Mouse (Mus musculus) urinary bladder, postnatal 14 days (tissue): ENCODE measurements around the gene Eif5.

ENCODE experiments used
- DNase-seq: peaks from one replicate; pipeline ENCODE4 v3.0.0; 2021; ENCODE audit warnings: low spot score

Gene Eif5

DNA sequence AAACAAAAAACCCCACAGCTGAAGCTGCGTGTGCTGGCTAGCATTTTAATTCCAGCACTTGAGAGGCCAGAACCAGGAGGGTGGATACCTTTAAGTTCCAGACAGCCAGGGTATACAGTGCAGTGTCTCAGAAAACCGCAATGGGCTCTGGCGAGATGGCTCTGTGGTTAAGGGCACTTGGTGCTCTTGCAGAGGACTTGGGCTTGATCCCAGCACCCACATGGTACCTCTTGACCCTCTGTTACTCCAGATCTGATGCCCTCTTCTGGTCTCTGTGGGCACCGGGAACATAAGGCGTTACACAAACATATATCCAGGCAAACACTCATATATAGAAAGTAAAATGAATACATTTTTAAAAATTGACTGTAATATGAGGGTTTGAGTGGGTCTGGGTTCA lies 27.5 kb downstream of the Eif5 start:
- no peak for DNase-seq

DNA sequence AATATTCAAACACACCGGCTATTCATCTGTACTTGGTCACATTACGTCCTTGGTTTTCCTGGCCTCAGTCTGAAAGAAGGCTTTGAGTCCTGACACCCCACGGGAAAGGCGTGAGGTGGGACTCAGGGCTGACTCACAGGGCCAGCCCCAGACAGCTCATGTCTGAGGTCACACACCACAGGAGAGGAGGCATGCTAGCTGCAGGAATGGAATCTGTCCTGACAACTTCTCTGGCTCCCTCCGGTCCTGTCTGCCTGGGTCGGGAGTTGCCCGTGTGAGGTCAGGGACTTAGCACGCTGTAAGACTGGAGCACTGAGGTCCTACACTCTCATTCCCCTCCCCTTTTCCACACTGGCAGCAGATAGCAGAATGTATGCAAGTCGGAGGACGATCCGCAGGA lies 31.0 kb downstream of the Eif5 start:
- DNase-seq, result peak; percentile 48

DNA sequence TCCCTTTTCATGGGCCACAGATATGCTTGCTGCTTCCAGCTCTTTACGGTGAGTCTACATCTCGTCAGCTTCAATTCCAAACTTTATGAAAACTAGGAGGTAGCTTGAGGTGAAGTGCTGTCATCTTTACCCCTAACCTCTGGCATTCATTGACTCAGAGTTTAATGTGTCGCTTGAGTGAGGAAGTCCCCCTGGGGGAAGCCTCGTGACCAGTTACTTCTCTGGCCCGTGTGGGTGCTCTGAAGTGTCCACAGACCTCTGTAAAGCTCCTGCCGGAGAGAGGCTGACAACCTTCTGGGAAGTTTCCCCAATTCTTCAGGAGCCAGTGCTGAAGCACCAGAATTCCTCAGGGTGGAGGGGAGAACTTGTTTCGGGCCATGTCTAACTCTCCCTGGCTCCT lies 34.6 kb downstream of the Eif5 start:
- no peak for DNase-seq

DNA sequence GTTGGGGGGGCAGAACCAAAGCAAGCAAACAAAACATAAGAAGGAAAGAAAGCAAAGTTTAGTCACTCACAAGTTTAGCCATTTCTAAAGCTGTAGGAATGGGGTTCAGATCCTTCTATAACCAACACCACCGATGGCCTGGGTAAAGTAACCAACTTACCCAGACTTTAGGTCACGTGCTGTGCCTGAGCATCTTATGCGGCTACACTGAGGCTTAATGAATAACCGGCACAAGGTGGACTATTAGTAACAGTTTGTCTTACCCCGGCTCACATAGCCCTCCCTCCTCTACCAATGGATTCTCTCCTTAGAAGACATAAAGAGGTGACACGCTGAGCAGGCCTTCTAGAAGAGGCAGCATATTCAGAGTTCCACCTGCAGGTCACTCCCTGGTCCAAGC lies 35.5 kb downstream of the Eif5 start:
- no peak for DNase-seq

DNA sequence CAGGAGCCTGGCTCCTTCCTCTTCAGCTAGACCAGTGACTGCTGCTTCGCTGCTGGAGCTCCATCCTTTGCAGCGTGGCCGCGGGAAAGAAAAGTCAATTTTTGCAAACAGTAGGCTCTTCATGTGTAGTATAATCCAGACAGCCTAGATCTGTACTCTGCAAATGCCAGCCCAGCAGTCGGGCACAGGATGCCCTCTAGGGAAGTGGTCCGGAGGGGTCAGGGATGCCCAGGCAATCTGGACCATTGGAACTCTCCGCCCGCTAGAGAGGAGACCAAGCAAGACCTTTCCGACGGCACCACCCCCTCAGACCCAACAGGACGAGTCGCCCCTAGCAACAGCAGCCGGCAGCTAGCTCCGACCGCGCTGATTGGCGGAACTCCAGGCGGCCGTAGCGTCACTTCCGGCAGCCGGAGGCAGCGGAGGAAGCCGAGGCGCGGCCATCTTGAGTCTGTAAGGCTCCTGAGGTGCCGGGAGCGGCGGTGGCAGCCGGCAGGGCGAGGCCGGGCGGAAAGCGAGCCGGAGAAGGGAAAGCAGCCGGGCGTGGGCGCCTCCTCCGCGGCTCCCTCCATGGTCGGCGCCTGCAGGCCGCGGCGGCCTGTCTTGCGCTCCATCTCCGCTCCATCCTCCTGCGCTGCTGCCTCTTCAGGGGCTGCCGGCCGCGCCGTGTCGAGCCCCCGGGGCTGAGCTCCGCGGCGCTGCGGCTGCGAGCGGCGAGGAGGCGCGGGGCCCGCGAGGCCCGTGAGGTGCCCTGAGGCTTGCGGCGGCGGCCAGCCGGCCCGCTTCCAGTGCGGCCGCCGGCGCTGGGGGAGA lies 36.5 kb downstream of the Eif5 start, which contains the start of gene Mark3:
Mark3 (plus strand) TSS at position 450 of the 813 bp plus-strand sequence.
- DNase-seq, result peak; percentile 98

DNA sequence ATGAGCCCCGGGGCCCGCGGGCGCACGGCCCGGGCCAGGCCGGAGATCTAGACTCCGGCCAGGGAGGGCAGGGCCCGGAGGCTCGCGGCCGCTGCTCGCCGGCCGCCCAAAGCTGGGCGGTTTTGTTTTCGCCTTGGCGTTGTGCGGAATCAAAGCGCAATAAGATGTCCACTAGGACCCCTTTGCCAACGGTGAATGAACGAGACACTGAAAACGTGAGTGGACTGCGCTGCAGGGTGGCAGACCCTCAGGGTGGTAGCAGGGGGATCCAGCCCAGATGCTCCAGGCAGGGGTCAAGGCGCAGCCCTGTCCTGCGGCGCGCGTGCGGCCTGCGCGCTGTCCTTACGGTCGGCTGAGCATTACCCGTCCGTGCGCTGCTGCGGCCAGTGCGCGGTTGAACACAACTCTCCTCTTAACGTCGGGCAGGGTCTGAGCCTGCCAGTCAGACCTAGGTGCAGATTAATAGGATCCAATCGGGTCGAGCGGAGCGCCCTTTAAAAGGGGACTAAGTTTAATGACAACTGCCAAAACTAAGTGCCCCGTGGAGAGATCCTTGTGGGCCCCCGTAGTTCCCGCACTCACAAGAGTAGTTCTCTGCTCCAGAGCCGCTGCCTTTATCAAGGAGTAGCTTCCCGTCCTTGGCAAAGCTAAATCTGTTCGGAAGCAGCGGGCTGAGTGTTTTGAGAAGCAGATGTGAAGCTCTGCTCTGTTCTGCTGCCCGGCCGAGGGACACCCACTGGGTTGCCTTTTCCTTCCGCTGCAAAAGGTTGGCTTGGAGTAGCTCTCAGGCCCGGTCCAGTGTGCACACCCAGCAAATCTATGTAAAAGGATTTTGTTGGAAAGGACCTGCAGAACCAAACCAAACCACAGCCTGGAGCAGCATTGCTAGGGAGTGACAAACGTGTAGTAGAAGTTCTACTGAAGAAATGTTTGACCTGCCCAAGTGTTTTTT lies 37.3 kb downstream of the Eif5 start:
- DNase-seq, result peak; percentile 31

DNA sequence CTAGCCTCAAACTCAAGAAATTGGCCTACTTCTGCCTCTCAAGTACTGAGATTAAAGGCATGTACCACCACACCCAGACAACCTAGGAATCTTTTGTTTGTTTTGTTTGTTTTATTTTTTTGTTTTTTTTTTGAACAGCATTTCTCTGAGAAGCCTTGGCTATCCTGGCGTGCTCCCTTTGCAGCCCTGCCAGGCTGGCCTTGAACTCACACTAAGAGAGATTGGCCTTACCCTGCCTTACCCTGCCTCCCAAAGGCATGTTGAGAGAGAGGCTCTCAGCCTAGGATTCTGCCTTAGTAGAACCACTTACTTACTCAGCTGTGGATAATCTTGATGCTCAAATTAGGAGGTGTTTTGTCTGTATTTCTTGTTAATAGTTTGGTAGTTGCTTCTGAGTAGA lies 45.2 kb downstream of the Eif5 start:
- no peak for DNase-seq

DNA sequence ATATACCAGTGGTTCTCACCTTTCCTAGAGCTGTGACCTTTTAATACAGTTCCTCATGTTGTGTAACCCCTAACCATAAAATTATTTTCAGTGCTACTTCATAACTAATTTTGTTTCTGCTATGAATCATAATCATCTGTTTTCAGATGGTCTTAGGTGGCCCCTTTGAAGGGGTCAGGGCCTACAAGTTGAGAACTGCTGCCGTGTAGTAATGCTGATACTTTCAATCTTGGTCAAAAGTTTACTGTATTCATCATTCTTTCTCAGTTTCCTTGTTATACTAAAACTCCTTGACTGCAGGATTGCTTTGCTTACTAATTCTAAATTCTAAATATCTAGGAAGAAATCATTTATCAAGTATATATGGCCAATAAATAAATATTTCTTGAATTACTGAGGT lies 46.6 kb downstream of the Eif5 start:
- no peak for DNase-seq

DNA sequence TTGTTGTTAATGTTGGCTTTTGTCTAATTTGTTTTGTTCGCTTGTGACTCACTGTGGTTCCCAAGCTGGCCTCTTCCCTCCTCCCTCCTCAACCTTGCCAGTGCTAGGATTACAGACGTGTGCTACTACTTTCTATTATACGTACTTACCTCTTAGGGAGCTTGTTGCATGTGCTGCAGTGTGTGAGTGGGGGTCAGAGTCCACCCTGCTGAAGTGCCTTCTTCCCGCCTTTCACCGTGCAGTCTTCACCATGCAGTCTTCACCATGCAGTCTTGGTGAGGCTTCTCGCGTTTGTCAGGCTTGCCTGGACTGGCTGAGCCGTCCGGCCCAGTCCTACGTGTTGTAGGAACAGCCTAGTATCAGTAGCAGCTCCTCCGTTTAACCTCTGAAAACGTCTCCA lies 49.4 kb downstream of the Eif5 start:
- no peak for DNase-seq

DNA sequence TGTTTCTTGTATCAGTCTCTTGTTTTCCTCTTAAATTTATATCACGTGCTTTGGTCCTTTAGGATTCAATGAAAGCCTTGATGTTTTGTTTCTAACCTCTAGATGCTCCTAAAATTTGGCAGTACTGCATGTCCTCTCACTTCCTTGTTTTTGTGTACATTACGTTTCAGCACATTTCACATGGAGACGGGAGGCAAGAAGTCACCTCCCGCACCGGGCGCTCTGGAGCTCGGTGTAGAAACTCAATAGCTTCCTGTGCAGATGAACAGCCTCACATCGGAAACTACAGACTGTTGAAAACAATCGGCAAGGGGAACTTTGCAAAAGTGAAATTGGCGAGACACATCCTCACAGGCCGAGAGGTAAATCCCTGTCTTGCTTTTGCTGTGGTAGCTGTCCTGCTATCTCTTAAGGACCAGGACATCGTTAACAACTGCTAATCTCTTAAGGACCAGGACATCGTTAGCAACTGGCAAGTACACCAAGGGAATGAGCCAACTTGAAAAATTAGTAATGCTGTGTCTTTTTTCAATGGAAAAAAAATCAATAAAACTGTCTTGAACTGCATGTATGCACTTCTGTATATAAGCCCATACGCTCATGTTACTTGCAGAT lies 54.7 kb downstream of the Eif5 start:
- no peak for DNase-seq

DNA sequence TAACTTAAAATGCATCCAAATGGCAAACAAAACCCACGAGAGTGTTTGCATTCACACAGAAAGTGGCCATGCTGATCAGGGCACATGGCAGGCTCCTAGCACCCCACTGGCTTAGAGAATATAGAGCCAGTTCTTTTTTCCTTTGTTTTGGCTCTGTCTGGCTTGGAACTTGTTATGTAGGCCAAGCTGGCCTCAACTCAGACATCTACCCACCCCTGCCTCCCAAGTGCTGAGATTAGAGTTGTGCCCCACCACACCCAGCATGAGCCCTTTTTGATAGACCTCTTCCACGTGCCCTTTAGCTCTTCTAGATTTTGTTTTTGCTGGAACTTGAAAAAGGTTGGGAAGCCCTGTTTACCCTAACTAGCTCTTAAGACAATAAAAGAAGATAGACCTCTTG lies 56.0 kb downstream of the Eif5 start:
- DNase-seq, result no peak
